Mouse (Mus musculus) regulatory T cell (primary cell): Measurements from ENCODE around the gene Pkd2l1.

Experiments used
- in situ Hi-C: fragments of 300-600 bp; cut with MboI, MseI; formaldehyde crosslinking; loops from one replicate; pipeline ENCODE4 v1.15.1; 2025; ENCODE audit warnings: high pct_unique_total_duplicates

The Pkd2l1 gene

DNA sequence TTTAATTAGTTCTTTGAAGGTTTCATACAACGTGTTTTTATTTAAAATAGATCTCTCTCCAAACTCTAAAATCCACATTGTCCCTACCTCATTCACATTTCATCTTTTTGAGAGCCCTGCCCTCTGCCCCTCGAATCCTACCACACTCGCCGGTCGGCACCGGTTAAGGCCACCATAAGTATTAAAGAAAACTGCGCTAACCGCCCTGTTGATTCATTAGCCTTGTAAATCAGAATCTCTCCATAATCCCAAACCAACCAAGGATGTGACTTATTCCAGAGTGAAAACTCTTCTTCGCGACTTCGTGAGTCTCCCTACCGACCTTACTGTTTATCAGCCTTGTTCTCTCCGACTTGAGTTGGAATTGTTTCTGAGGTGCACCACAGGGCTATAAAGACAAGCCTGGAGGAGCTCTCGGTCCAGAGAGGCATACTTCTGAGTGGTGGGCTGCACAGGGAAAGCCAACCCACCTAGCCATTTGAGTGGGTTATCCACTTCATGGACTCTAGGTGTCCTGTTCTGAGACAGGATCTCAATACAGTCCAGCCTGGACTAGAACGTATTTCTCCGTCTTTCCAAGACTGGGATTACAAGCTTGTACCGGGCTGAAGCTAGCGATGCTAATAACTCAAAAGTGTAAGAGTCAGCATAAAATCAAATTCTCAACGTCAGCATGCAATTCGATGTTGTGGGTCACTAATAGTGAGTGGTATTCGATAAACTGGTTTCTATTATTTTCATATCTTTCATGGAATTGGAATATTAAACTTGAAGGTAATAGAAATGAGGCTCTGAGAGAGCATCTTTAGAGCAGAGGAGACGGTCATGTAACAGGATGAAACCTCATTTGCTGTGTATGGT lies 84.4 kb downstream of the Pkd2l1 start:
- in situ Hi-C loops: no loop called here

GRCm38 (mm10) chr19:44106831-44107660 lies 85.2 kb downstream of the Pkd2l1 start, which contains the start of gene Chuk:
TSS of gene Chuk (minus strand) at chr19:44107480.
- in situ Hi-C loops: no loop called here

GRCm38 (mm10) chr19:44104393-44104792 lies 87.8 kb downstream of the Pkd2l1 start:
- in situ Hi-C loops: no loop called here

DNA sequence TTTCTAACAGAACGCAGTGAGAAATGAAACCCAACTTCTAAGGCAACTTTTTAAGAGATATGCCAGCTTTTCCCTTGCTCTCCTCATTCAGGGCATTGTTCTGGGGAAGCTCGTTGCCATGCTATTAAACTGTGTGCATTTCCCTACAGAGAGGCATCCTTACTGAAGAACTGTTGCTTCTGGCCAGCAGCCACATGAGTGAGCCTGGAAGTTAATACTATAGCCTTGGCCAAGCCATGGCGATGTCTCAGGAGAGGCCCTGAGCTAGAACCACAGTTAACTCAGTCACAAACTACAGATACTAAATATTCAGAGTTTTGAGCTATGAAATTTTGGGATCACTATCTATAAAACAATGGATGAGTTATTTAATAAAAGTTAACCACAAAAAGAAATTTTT lies 89.2 kb downstream of the Pkd2l1 start:
- in situ Hi-C loops: no loop called here

GRCm38 (mm10) chr19:44100840-44101239 lies 91.4 kb downstream of the Pkd2l1 start:
- in situ Hi-C loops: no loop called here
